Mouse (Mus musculus) heart, adult 18-20 months (tissue): ENCODE measurements around the gene AC140267.1. TPM values are rescaled to one million over a fixed set of nuclear protein-coding genes. Genes with fewer than 3 reads are reported as not detected.
A peak's percentile ranks its signal among the peaks of the same experiment; 100 is the strongest.

Experiments
- DNase-seq, 2 experiments: peaks; one replicate each; pipeline ENCODE4 v3.0.0; 2021 to 2022; ENCODE audit warnings: mixed read lengths in 1 of 2
- long read RNA-seq, 2 experiments: library from polyadenylated mRNA; stranded (forward); transcript quantifications; one replicate each; pipeline ENCODE4 v2.0.0; 2021
- total RNA-seq, 2 experiments: library from RNA; stranded (reverse); gene quantifications; 2 replicates each; pipeline ENCODE4 v1.2.3; 2021

AC140267.1 gene
- 10 to 100 TPM in 1 of 2 experiments, 1 to 10 TPM in 1; 9.9 to 15.3 TPM for total RNA-seq
- long read RNA-seq, experiment 1, result 0 reads
- long read RNA-seq, experiment 2, result 0 reads

GRCm38 (mm10) chr15:80235535-80235934 is at the start of gene AC140267.1:
Gene AC140267.1 (plus strand): TSS chr15:80235835.
- DNase-seq, result no peak

GRCm38 (mm10) chr15:80188927-80189326 is 46.7 kb upstream of the AC140267.1 start:
- no peak for DNase-seq

GRCm38 (mm10) chr15:80190075-80190474 is 45.6 kb upstream of the AC140267.1 start:
- DNase-seq, result no peak

GRCm38 (mm10) chr15:80191585-80192245 is 43.9 kb upstream of the AC140267.1 start:
- DNase-seq, result no peak

- no peak for DNase-seq
Observed at GRCm38 (mm10) chr15:80192246-80192585, 43.4 kb upstream of the AC140267.1 start.

GRCm38 (mm10) chr15:80192847-80193246 is 42.8 kb upstream of the AC140267.1 start:
- DNase-seq, result no peak

GRCm38 (mm10) chr15:80199556-80199955 is 36.1 kb upstream of the AC140267.1 start:
- DNase-seq, result no peak

- peak; percentile 9 to 11 for DNase-seq
Observed at GRCm38 (mm10) chr15:80202111-80202775, 33.4 kb upstream of the AC140267.1 start.

GRCm38 (mm10) chr15:80203406-80203805 is 32.2 kb upstream of the AC140267.1 start:
- DNase-seq, result no peak

- no peak for DNase-seq
Observed at GRCm38 (mm10) chr15:80206057-80206565, 29.5 kb upstream of the AC140267.1 start.

- DNase-seq, result no peak
Observed at GRCm38 (mm10) chr15:80208446-80208845, 27.2 kb upstream of the AC140267.1 start.

- no peak for DNase-seq
Observed at GRCm38 (mm10) chr15:80213688-80214087, 21.9 kb upstream of the AC140267.1 start.

- DNase-seq, result peak in 1 of 2 experiments; percentile 47
Observed at GRCm38 (mm10) chr15:80215716-80216479, 19.7 kb upstream of the AC140267.1 start.

- DNase-seq, result no peak
Observed at GRCm38 (mm10) chr15:80216480-80216820, 19.2 kb upstream of the AC140267.1 start.

- no peak for DNase-seq
Observed at GRCm38 (mm10) chr15:80217476-80217875, 18.2 kb upstream of the AC140267.1 start.

GRCm38 (mm10) chr15:80219211-80219610 is 16.4 kb upstream of the AC140267.1 start:
- DNase-seq, result peak in 1 of 2 experiments; percentile 9

- DNase-seq, result no peak
Observed at GRCm38 (mm10) chr15:80219705-80220657, 15.7 kb upstream of the AC140267.1 start.

- no peak for DNase-seq
Observed at GRCm38 (mm10) chr15:80221031-80221430, 14.6 kb upstream of the AC140267.1 start.

GRCm38 (mm10) chr15:80223751-80224150 is 11.9 kb upstream of the AC140267.1 start:
- no peak for DNase-seq

- DNase-seq, result peak; percentile 48 to 84
Observed at GRCm38 (mm10) chr15:80225208-80225607, 10.4 kb upstream of the AC140267.1 start.

- peak; percentile 33 to 73 for DNase-seq
Observed at GRCm38 (mm10) chr15:80225796-80226195, 9.8 kb upstream of the AC140267.1 start.
